Mouse (Mus musculus): ENCODE results near the gene Spx.

- no peak for TF ChIP-seq CTCF (IDR thresholded peaks at IDR 0.05; ENCODE audit: low read depth)
- TF ChIP-seq EP300 (optimal IDR thresholded peaks at IDR 0.05), result no peak
Observed at GRCm38 (mm10) chr6:142366473-142367018, 46.7 kb upstream of the Spx start.

All from stomach, postnatal 0 days (tissue).